In genomic region chr10:18020846-18021245, GRCm38 (mm10) we compare ENCODE assay signal across 10 mouse cellular contexts. TPM values are rescaled to one million over a fixed set of nuclear protein-coding genes. Genes with fewer than 3 reads are reported as not detected.
DNase-seq lines count a peak whose midpoint lies in the region; ATAC-seq and TF ChIP-seq lines count a peak whose summit lies in the region.
"Had no signal": no experiment of that assay in that cellular context is flagged by ENCODE, and none has a peak within 500 bp of the region (broad histone marks: within the 10 kb centered on the region; RNA-seq: fewer than 3 reads in every experiment).

No protein-coding gene starts in this region.

- WGBS in heart, embryonic 16.5 days: 83% methylated on average over 1 of the region's 1 CpGs
- 87% methylated on average over 1 of the region's 1 CpGs for WGBS in embryonic facial prominence, embryonic 10.5 days
- WGBS in limb, embryonic 10.5 days: 91% methylated on average over 1 of the region's 1 CpGs
- WGBS in kidney, adult 2 months: 100% methylated on average over 1 of the region's 1 CpGs

- no peak overlapping the region for H3K9ac ChIP-seq in heart, embryonic 16.5 days (ENCODE audit: low read length)

- H3K4me3 ChIP-seq in heart, embryonic 16.5 days (ENCODE audit: low read length): no peak overlapping the region
- H3K4me3 ChIP-seq in embryonic facial prominence, embryonic 10.5 days: 0 out of 2 replicates have a peak overlapping the region, but pooled peaks have one; percentile 83
- peak overlapping the region; percentile 77; the same call in 1 of the 2 replicates for H3K4me3 ChIP-seq in limb, embryonic 10.5 days
- H3K4me3 ChIP-seq in kidney, adult 2 months (ENCODE audit: insufficient read depth, low read depth, low read length): no peak overlapping the region

- H3K27ac ChIP-seq in heart, embryonic 16.5 days (ENCODE audit: low read length): no peak overlapping the region
- no peak overlapping the region for H3K27ac ChIP-seq in embryonic facial prominence, embryonic 10.5 days (replicated peaks)
- no peak overlapping the region for H3K27ac ChIP-seq in limb, embryonic 10.5 days
- no peak overlapping the region for H3K27ac ChIP-seq in kidney, adult 2 months (ENCODE audit: insufficient read depth, low read depth, low read length)

- no peaks in the 10 kb centered on the region for H3K9me3 ChIP-seq in heart, embryonic 16.5 days (replicated peaks; ENCODE audit: control insufficient read depth, low read length)
- 0 out of 2 replicates have a peak, but pooled peaks cover 4% of the 10 kb centered on the region for H3K9me3 ChIP-seq in embryonic facial prominence, embryonic 10.5 days
- H3K9me3 ChIP-seq in limb, embryonic 10.5 days (replicated peaks): no peaks in the 10 kb centered on the region
- H3K9me3 ChIP-seq: heart, embryonic 12.5 days; kidney, embryonic 15.5 days had no signal

- no peak for ATAC-seq in heart, embryonic 16.5 days (replicated peaks; ENCODE audit: extremely low read depth, insufficient read depth, low FRiP score)
- ATAC-seq in monocyte, adult 5-6 weeks (replicated peaks; ENCODE audit: insufficient number of reproducible peaks, low FRiP score, low TSS enrichment, poor library complexity, severe bottlenecking): no peak

- H3K4me2 ChIP-seq in heart, embryonic 16.5 days (ENCODE audit: low read depth, low read length): peak overlapping the region; percentile 86; the same call in 1 of the 2 replicates

- TF ChIP-seq CTCF in kidney, adult 2 months (conservative IDR thresholded peaks at IDR 0.05; ENCODE audit: insufficient read depth, insufficient read length, low read depth, low read length): no peak

- H3K36me3 ChIP-seq in heart, embryonic 16.5 days (ENCODE audit: control insufficient read depth, insufficient read depth): peaks cover 14% of the 10 kb centered on the region
- H3K36me3 ChIP-seq in embryonic facial prominence, embryonic 10.5 days (replicated peaks): peaks cover 37% of the 10 kb centered on the region
- peaks cover 40% of the 10 kb centered on the region for H3K36me3 ChIP-seq in limb, embryonic 10.5 days
- H3K36me3 ChIP-seq in kidney, adult 2 months (ENCODE audit: control insufficient read depth, insufficient read depth, low read length): no peaks in the 10 kb centered on the region; the same call in 1 of the 2 replicates

- TF ChIP-seq POLR2A in kidney, adult 2 months (IDR thresholded peaks at IDR 0.05; ENCODE audit: low read depth, low read length): no peak

- no peak for DNase-seq in heart, adult 8-10 months (ENCODE audit: low spot score)
- peak; percentile 29 for DNase-seq in 3T3-L1 (ENCODE audit: low read depth, low spot score)
- DNase-seq in embryonic facial prominence, embryonic 10.5 days (ENCODE audit: low spot score): no peak
- no peak for DNase-seq in limb, embryonic 10.5 days (ENCODE audit: low spot score)
- no peak for DNase-seq in gastrocnemius, adult 8-10 months (ENCODE audit: low spot score in 2 of 2)
- no peak for DNase-seq in kidney, adult 2 months

- peaks cover 9% of the 10 kb centered on the region for H3K4me1 ChIP-seq in heart, embryonic 16.5 days (ENCODE audit: control insufficient read depth, insufficient read depth, low read length)
- peaks cover 15% of the 10 kb centered on the region for H3K4me1 ChIP-seq in embryonic facial prominence, embryonic 10.5 days
- H3K4me1 ChIP-seq in limb, embryonic 10.5 days: peaks cover 9% of the 10 kb centered on the region; the same call in 1 of the 2 replicates
- no peaks in the 10 kb centered on the region for H3K4me1 ChIP-seq in kidney, adult 2 months (ENCODE audit: control insufficient read depth, insufficient read depth, low read length)

- no peaks in the 10 kb centered on the region for H3K27me3 ChIP-seq in heart, embryonic 16.5 days (ENCODE audit: control insufficient read depth, insufficient read depth, low read length)
- no peaks in the 10 kb centered on the region for H3K27me3 ChIP-seq in embryonic facial prominence, embryonic 10.5 days (replicated peaks; ENCODE audit: low read depth, poor library complexity, severe bottlenecking)
- no peaks in the 10 kb centered on the region for H3K27me3 ChIP-seq in limb, embryonic 10.5 days (ENCODE audit: low read depth, poor library complexity, severe bottlenecking)
- no peaks in the 10 kb centered on the region for H3K27me3 ChIP-seq in kidney, adult 2 months (replicated peaks; ENCODE audit: control insufficient read depth, insufficient read depth, low read length)
- H3K27me3 ChIP-seq: heart, embryonic 12.5 days; kidney, embryonic 15.5 days had no signal

RNA-seq across cellular contexts. Expression of gene Abracl, which starts 2.2 kb away (rescaled TPM):
- polyA plus RNA-seq in heart, embryonic 16.5 days (2015; fragmentation: Nextera tagmentation; extraction: Ambion mirVana): 152 and 167 TPM in 2 replicates
- total RNA-seq in heart, adult 8-10 months (2022): 10 to 100 TPM; 21.4 to 36.3 (median 25.7) TPM
- 163 and 164 TPM in 2 replicates for polyA plus RNA-seq in embryonic facial prominence, embryonic 10.5 days (2016; fragmentation: Nextera tagmentation; extraction: Ambion mirVana)
- polyA plus RNA-seq in limb, embryonic 10.5 days (2016; fragmentation: Nextera tagmentation; extraction: Ambion mirVana): 158 and 163 TPM in 2 replicates
- 1 to 10 TPM in 3 of 4 experiments, under 1 TPM in 1; 0.58 to 3.8 (median 1.5) TPM for total RNA-seq in gastrocnemius, adult 8-10 months (2022)
- 12.3 and 15.3 TPM in 2 replicates for polyA plus RNA-seq in kidney, adult 2 months (2012; rRNA removed)
- total RNA-seq in monocyte, adult 5-6 weeks (2017): 279 to 315 TPM (median 280 TPM) in 3 replicates

RNA-seq across cellular contexts. Expression of gene Reps1, which starts 34.8 kb away (rescaled TPM):
- 8.2 and 8.3 TPM in 2 replicates for polyA plus RNA-seq in heart, embryonic 16.5 days (2015; fragmentation: Nextera tagmentation; extraction: Ambion mirVana)
- total RNA-seq in heart, adult 8-10 months (2022): 10 to 100 TPM; 27.0 to 30.8 (median 29.0) TPM
- 15.3 and 16.5 TPM in 2 replicates for polyA plus RNA-seq in embryonic facial prominence, embryonic 10.5 days (2016; fragmentation: Nextera tagmentation; extraction: Ambion mirVana)
- 17.8 and 18.3 TPM in 2 replicates for polyA plus RNA-seq in limb, embryonic 10.5 days (2016; fragmentation: Nextera tagmentation; extraction: Ambion mirVana)
- total RNA-seq in gastrocnemius, adult 8-10 months (2022): 10 to 100 TPM; 27.7 to 33.2 (median 30.2) TPM
- 31.8 and 39.3 TPM in 2 replicates for polyA plus RNA-seq in kidney, adult 2 months (2012; rRNA removed)
- 47.0 to 66.2 TPM (median 47.9 TPM) in 3 replicates for total RNA-seq in monocyte, adult 5-6 weeks (2017)

Comparison
In these comparisons a context has a peak if more than half of its experiments do, and no peak if none do; other contexts are left out.
1. H3K4me3 ChIP-seq: peak in embryonic facial prominence, embryonic 10.5 days (single experiment) and limb, embryonic 10.5 days (single experiment); none in heart, embryonic 16.5 days (single experiment) and kidney, adult 2 months (single experiment).